Mouse (Mus musculus) heart, adult 9 months (tissue): ENCODE results near the gene Mgat4a.

ENCODE experiments used
- DNase-seq, 2 experiments: peaks; one replicate each; pipeline ENCODE4 v3.0.0; 2022; ENCODE audit warnings: low spot score in 2 of 2

Gene Mgat4a

GRCm38 (mm10) chr1:37396481-37396880, 144.3 kb downstream of the Mgat4a start:
- no peak for DNase-seq

GRCm38 (mm10) chr1:37393174-37393573, 147.6 kb downstream of the Mgat4a start:
- DNase-seq: no peak
